Mouse (Mus musculus) testis, adult 2 months (tissue): ENCODE data around the gene Gm10643.

Source experiments
- CTCF ChIP-seq: fragments of 200-500 bp; IDR thresholded peaks from 2 replicates; pipeline ENCODE4 v1.5.1; 2012; ENCODE audit warnings: low read depth, mild to moderate bottlenecking, inconsistent platforms, low read length, moderate library complexity; ENCODE audit not compliant: control insufficient read depth, insufficient read depth, insufficient replicate concordance
- POLR2A ChIP-seq: fragments of 200-500 bp; IDR thresholded peaks from 2 replicates; pipeline ENCODE4 v1.6.1; 2012; ENCODE audit warnings: low read depth, mild to moderate bottlenecking, inconsistent platforms, low read length, moderate library complexity; ENCODE audit not compliant: control insufficient read depth

DNA sequence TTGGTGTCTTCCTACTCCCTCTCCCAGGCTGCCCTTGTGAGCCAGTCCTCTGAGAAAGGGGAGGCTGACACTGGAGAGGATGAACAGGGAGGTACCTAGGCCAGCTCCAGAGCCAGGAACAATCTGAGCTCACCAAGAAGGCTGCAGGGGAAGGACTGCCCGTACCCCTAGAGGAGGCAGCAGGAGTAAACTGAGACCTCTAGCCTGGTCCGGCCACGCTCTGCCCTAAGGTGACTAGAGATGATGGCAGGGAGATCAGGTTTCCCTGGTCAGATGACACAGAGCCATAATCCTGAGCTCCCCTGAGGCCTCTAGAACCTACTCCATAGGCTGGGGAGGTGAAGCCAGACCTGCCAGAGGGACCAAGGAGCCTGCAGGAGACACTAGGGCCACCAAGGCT is 11.9 kb upstream of the Gm10643 start:
- TF ChIP-seq CTCF (no peak), POLR2A (no peak)
